Comparison of ENCODE assay signal across 1 mouse cellular context in the genomic region with DNA sequence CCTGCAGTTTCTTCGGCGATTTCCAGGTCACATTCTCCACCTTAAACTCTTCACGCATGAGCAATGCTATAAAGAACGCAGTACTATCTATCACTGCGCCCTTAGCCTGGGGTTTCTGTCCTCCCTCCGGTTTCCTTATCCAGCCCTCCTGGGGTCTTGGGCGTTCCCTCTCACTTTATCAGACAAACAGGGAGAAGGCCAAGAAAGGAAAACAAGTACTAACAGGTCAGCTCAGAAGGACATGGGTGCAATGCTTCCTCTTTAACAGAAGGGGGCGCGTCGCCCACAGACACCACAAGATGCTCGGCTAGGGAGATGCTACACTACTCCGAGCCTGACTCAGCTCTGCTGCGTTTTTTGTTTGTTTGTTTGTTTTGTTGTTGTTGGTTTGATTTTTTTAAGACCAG.
TF ChIP-seq lines count a peak whose summit lies in the region.

No protein-coding gene starts in this region.

TF ChIP-seq in MEL, 35 proteins besides CTCF, POLR2A, EP300 and RAD21 (continued from another document):
- TF ChIP-seq SMC3 (IDR thresholded peaks at IDR 0.05; ENCODE audit: low read depth, low read length) (peak; percentile 74), GABPA (IDR thresholded peaks at IDR 0.05; ENCODE audit: low read depth, low read length) (no peak), USF2 (IDR thresholded peaks at IDR 0.05; ENCODE audit: borderline replicate concordance in 1 of 2, insufficient read depth in 1 of 2, low read depth in 1 of 2, low read length in 2 of 2) (no peak), KAT2A (conservative IDR thresholded peaks at IDR 0.05; ENCODE audit: low read depth, low read length) (no peak), CHD1 (IDR thresholded peaks at IDR 0.05; ENCODE audit: low read depth, low read length) (no peak; the same call in 1 of the 2 replicates), MYB (IDR thresholded peaks at IDR 0.05; ENCODE audit: low read depth, low read length) (no peak), MEF2A (IDR thresholded peaks at IDR 0.05; ENCODE audit: extremely low read depth, insufficient replicate concordance, low read depth, low read length, poor library complexity, severe bottlenecking) (no peak)
